Mouse (Mus musculus) ovary, adult 18-20 months (tissue): ENCODE results near the gene Tnfsf15.

ENCODE experiments used
- DNase-seq: peaks from one replicate; pipeline ENCODE4 v3.0.0; 2022; ENCODE audit warnings: low spot score, mixed read lengths

The Tnfsf15 gene

DNA sequence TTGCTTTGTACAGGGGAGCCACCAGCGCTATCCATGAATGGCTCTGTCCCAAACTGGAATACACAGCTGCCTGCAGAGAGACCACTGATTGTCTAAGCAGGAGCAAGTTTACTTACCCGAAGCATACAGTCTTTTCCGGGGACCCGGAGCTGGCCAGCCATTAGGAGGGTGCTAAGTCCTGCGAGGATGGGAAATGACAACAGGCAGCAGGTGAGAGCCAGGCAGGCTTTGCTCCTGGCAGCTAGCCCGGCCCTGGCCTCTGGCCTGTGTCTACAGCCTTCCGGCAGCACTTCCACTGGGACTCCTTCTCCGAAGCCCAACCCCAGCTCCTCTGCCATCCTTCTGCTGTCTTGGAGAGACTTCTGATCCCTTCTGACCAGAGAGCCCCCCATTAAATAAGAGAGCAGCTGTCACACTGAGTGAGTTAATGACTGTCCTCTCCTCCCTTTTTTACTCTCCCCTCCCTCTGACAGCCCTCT lies at the start of gene Tnfsf15:
TSS of gene Tnfsf15 (minus strand) at position 421 of the 479 bp plus-strand sequence.
- no peak for DNase-seq

DNA sequence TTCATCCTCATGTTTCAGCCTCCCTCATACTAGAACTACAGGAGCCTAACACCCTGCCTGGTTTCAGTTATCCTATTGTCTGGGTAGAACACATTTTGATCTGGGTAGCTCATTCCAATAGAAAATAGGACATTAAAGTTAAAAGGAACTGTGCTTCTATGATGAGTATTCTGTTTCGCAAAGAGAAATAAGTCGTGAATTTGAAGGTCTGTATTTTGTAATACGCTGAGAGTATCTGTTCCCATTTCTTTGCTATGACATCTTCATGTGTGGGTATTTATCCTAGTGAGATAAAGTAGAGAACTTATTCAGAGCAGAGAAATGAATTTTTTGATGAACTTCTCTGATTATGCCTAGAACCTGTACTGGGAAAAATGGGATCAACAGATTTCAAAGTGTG lies 47.4 kb upstream of the Tnfsf15 start:
- DNase-seq, result no peak

DNA sequence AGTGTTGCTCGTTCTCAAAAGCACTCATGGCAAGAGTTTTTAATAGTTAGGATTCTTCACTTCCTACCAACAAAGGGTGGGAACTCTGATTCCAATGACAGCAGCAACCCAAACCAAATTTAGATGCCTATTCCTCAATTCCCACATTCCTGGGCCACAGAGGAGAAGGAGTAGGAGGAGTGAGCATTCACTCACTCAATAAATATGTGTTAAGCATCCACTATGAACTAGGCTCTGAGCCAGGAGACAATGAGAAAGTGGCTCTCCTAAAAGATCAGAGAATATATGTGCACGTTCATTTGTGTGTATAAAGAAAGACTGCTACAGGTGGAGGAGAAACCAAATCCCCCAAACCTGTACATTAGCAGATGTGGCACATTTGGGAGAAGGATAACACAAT lies 40.6 kb upstream of the Tnfsf15 start:
- DNase-seq, result no peak

DNA sequence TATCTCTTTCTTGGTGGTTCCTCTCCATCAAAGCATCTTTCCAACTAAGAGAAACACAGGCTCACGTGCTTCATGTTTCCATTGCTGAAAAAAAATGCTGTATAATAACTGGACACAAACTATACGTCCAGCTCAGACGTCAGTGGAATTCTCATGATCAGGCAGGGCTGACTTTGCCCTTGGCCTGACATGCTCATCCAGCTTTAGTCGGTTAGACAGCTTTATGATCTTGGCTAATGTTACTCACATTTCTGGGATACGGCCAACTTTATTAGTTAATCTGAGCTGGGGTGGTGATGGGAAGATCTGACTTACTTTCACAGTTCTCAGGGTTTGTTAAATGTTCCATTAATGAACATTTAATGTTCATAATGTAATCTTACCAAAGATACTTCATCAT lies 38.9 kb upstream of the Tnfsf15 start:
- DNase-seq, result no peak

DNA sequence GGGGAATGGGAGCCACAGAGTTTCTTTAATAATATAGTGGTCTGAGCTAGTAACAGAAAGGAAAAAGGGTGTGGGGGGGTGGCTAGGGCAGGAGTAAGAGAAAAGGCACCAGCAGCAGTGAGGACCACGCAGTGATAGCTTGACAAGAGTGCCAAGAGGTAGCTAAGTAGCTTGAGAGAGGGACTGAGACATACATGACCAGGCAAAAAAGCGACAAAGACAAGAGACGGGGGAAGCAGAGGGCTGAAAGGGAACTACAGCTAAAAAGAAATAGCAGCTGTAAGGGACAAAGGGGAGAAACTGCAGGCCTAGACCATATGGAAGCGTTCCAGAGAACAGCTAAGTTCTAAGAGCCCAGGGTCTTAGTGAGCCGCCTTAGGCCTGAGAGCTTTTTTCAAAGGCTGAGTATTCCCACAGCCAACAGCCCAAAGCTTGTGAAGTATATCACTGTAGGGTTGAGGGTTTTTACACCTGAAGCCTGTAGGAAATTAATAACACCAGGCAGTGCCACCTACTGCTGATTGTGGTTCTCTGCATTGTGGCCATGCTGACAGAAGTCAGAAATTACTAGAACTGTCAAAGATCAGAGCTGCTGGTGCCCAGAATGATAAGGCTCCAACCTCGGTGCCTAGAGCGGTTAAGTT lies 38.2 kb upstream of the Tnfsf15 start:
- DNase-seq, result no peak

DNA sequence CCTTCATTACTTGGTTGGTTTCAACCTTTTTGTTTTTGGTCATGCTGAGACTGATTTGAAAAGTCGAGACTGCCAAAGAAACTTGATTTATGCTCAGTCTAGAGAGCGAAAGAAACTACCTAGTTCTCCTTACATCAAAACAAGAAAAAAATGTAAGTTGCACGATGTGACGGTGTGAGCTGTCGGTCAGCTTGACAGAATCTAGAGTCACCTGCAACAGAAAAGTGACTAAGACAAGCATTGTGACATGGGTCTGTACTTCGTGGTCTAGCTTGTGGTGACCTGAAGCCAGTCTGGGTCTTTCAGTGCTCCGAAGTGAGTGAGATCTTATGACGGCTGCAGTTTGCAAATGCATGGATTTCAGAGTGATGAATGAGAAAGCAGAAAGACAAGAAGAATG lies 32.3 kb upstream of the Tnfsf15 start:
- DNase-seq, result no peak

DNA sequence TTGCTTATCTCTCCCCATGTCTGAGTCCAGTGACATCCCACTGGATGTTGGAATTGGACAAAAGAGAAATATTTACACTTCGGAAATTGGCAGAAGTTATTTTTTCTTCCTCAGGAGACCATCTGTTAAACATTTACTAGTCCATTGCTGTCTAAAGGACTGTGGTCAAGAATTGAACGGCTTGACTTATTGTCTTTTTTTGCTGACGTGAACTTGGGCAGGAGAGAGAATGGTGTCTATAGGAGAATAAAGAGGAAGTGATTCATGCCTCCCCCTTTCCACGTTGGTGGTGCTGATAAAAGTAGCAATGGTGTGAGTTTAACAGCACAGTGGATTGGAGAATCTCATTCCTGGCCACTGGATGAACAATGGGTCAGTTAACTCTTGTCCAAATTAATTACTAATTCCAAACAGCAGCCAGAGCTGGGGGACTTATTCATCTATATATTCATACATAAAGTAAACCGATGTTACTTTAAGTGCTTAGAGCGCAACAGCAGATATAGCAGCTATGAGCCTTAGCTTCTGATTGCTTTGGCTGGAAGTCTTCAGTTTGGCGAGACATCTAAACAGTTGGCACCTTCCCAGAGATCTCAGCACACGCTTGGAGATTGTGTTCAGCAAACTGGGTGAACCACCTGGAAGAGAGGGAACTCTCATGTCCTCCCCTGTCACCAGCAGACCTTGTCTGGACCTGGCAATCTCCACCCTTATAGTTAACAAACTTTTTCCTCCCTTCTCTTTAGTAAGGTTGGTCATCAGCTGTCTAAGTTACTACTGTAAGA lies 28.6 kb upstream of the Tnfsf15 start:
- DNase-seq, result no peak

DNA sequence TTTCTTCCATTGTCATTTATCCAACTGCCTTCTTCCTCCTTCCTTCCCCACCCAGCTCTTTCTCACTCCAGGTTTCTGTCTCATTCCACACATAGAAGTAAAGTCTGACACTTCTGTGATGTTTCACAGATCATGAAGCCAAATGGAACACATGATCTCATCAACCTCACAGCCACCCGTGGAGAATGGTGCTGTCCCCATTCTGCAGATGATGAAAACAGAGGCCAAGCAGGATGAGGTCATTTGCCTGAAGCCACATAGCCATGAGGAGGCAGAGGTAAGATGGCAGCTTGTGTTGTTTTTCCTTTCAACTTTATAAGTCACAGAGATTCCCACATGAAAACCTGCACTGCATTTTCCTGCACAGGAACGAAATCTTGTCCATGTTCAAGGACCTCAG lies 27.6 kb upstream of the Tnfsf15 start:
- no peak for DNase-seq

DNA sequence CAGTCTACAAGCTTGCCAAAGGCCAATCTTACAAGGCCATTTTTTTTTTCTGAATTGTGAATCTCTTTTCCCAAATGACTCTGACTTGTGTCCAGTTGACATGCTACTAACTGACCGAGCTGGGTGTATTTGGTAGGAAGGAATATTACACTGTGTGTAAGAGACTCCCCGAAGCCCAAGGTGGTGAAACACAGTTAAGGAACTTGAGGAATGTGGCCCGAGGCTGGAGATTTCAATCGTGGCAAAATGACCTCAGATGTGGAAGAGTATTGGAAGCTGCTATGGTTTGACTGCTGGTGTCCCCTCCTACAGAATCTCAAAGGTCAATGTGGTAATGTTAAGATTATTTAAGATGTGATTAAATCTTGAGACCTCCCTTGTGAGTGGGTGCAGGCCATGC lies 26.4 kb upstream of the Tnfsf15 start:
- DNase-seq, result no peak

DNA sequence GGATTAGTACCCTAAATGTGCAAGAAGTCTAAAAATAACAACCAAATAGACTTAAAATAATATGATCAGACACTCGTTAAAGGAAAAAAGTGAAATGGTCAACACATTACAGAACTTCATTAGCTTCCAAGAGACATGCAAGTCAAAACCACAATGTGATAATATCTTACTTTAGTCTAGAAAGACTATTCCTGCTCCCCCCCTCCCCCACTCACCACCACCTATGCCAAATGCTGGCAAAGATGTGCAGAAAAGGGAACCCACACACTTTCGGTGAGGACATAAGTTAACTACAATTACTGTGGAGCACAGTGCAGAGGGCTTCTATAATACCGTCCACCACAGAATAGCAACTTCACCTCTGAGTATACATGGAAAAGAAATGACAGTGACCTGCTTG lies 24.2 kb upstream of the Tnfsf15 start:
- no peak for DNase-seq

DNA sequence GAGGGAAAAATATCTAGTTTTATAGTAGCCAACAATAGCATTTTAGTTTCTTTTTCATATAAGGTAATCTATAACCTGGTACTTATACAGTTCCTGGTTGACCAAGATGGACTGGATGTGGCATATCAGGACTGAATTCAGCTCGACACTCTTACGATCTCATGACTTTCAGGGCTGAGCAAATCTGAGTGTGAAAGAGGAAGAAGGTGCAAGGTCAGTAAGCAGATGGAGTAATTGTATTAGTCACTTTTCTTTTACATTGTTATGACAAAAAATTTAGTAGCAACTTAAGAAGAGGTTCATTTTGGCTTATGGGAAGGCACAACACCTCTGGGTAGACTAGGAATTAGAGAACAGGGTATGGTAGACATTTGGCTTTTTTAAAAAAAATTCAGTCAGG lies 20.1 kb upstream of the Tnfsf15 start:
- no peak for DNase-seq

DNA sequence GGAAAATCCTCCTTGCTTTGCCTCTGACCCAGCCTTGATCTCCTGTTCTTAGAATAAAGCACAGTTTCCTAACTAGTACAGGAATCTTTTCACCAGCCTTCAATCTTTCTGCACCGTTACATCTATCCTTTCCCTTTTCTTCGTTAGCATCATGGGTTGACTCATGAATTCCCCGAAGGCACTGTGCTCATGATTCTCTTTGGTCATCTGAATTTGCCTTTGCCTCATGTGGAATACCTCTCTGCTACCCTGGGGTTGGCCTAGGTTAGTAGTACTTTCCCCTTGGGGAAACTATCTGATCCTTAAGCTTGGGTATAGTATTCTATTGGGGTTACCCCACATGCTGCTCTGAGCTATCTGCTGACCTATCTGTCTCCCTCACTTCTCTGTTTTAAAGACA lies 15.0 kb upstream of the Tnfsf15 start:
- DNase-seq, result no peak

DNA sequence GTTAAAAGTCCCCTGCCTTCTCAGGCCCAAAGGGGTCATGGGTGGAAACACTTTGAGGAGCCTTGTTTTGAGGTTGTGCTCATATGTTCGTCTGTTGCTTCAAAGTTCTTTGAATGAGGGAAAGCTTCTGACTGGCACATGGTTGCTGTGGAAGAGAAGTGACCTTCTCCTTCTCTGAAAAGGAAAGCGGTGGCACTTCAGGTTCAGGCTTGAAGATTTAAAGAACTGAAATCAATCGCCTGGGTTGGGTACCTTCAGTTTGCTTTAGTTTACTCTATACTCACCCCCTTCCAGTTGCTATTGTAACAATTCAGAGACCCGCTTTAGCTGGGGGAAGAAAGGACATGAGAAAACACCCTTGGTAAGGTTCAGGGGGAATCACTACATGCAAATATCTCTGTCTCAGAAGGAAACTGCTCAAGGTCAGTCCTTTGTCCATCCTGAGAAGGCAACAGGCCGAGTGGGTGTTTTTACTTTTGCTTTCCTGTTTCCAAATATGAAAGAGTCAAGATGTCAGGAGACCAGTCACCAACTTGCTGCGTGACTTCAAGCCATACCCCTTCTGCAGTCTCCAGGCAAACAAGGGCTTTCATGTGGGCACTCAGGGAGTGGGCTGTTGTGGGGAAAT lies 12.7 kb upstream of the Tnfsf15 start:
- no peak for DNase-seq

DNA sequence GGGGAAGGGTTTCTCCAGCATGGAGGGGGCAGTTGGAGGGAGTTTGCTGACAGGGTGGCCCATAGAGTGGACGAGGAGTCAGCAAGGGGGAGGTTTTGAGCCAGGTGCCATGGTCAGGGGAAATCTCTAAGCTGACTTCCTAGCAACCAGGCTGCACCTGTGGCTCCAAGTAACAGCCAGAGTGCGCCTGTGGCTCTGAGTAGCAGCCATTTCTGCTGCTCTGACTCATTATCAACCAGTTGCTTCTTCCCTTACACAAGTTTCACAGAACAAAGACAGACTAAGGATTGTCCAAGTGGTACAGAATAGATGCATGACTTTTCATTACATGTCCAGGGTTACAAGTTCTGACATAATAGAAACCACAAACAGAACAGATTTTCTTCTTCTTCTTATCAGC lies 11.2 kb upstream of the Tnfsf15 start:
- no peak for DNase-seq

DNA sequence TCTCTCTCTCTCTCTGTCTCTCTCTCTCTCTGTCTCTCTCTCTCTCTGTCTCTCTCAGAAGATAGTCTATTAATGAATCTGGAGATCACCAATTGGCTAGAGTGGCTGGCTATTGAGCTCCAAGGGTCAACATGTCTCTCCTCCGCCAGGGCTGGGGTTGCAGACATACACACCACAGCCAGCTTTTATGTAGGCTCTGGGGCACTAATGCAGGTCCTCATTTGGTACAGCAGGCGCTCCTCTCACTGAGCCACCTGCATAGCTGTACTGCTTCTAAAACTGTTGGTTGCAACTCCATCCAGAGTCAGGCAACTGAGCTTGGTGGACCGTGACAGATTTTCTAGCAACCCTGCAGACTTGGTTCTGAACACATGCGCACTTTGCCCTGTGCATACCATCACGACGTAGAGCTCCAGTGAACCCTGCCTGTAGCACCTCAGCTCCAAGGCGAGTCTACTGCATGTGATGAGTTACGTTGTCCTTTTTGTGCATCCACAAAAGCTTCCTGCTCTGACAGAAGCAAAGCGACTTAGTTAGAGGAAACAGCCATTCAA lies 9.6 kb upstream of the Tnfsf15 start:
- DNase-seq, result no peak

DNA sequence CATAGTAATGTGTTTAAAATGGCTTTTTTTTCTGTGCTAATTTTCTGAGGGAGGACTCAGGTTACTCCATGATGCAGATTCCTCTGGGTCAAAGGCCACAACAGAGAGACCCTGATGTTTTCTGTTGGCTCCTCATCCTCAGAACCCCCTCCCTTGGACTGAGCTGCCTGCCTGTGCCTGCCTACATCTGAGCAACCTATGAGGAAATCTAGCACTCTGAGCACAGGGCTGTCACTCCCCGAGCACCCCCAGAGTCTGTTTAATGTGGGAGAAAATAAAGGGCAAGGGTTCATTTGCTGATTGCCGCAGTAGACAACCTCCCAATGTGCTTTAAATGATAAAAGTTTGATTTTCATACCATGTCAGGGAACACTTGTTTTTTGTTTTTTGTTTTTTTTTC lies 8.9 kb upstream of the Tnfsf15 start:
- no peak for DNase-seq

DNA sequence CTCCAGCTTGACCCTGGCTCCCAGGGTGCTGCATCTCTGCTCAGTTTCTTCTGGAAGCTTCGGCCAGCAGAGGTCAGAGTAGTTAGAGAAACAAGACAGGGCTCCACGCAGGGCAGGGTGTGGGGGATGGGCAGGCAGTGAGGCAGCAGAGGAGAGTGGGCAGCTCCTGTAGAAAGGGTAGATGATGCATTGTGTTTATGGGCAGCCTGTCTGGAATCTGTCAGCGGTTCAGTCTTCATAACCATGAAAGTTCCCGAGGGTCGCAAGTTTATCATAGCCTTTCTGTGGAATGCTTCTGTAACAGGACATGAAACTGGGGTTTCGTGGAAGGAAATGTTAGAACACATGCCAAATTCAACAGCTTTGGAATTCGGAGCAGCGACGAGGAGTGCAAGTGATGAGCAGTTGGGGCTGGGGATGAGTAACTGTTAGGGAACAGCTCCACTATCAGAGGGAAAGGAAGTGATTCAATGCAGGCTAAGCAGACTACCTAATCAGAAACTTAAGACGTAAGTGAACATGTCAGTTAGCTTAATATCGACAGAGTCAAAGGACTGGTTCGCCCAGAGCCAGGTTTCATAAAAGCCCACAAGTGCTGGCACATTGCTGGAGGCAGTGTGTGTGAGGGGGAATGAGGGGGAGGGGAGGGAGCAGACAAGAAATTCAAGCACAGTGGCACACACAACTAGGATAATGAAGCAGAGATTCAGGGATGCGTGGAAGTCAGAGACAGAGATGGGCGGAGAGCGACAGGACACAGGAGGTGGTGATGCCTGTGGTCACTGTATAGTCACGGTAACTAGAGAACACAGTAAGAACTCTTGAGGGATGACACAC lies 8.0 kb upstream of the Tnfsf15 start:
- peak; percentile 24 for DNase-seq

DNA sequence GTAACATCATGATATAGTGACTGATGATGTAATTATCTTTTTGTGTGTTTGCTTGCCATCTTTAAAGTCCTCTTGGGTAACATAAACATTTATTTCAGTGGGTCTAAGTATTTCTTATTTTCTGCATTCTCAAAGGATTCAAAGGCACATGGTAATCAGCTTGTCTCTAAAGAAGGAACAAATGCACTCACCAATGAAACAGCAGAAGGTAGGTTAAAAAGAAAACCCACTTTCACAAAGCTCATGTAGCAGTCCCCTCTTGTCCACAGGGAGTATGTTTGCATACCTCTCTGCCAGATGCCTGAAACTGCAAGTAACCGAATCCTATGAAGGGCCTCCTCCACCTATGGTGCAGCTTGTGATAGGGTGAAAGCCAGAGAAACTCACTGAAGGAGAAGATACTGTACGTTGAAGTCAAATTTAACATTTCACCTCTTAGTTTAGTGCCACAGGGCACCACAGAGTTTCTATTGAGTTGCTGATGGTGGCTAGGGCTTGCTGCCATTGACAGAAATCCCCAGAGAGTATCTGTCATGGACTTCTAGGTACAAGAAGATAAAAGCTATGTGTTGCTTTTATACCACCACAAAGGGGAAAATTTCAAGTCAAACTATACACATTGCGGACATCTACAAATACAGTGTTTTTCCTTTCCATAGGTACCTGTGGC lies 3.3 kb upstream of the Tnfsf15 start:
- DNase-seq, result no peak

DNA sequence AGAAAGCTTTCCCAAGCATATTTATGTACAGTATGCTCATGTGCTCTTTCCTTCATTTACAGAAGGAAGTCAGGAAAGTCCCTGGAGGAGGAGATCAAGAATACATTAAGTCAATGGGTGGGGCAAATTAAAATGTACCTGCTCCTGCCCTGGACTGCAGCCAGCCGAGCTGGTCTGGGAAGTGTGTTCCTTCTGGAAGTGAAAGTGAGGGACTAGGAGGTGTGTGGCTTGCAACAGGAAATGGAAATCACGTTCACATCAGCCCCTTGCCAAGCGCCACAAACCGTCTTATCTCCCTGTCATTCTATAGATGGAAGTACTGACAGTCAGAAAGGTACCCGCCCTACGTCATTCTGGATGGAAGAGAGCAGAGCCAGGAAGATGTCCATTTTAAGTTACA lies 358 bp upstream of the Tnfsf15 start:
- no peak for DNase-seq

DNA sequence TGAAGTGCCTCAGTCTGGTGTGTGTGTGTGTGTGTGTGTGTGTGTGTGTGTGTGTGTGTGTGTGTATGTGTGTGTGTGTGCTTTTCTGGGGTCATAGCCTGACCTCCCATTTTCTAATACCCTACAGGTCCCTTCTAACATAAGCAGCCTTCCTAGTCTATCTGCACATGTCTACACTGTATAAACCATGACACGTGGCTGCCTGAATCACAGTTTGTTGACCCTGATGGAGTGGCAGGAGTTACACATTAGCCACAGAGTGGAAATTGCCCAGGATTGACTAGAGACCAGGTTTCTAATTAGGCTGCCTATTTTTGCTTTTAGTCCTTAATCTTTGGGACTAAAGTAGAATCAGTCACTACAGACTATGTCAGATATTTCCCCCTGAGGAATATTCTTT lies 1.3 kb downstream of the Tnfsf15 start:
- DNase-seq, result no peak

DNA sequence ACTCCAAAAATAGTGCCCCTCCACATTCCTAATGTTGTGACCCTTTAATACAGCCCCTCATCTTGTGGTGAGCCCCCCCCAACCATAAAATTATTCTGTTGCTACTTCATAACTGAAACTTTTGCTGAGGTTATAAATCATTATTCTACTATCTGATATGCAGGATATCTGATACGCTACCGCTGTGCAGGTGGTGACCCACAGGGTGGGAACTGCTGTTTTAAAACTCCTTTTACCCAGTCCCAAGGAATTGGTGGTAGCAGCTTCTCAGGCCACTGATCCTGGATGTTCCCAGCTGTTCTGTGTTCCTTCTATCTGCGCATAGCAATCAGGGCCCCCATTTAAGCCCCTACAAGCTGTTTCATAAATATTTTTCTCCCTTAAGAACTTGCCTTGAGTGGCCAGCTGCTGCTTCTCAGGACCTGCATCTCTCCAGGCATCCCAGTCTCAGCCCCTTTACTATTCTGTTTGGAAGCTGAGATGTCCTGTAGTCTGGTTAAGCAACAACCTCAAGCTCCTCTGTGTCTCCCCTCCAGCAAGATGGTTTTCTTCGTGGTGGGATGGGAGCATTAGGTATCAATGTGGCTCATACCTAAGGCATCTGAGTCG lies 2.0 kb downstream of the Tnfsf15 start:
- DNase-seq, result no peak
